Mouse (Mus musculus): ENCODE results near the gene Parp14.

Parp14 gene

GRCm38 (mm10) chr16:35787163-35787562, 84.2 kb downstream of the Parp14 start:
- no peak for DNase-seq (ENCODE audit: low spot score in 2 of 2)

GRCm38 (mm10) chr16:35784134-35784725, 87.1 kb downstream of the Parp14 start:
- no peak for DNase-seq (ENCODE audit: low spot score in 2 of 2)

GRCm38 (mm10) chr16:35783207-35783573, 88.2 kb downstream of the Parp14 start:
- DNase-seq (ENCODE audit: low spot score in 2 of 2) = no peak
